Mouse (Mus musculus): ENCODE results near the gene Rbm15b. TPM values are rescaled to one million over a fixed set of nuclear protein-coding genes. Genes with fewer than 3 reads are reported as not detected.

Gene Rbm15b
- 10 to 100 TPM; 12.1 to 14.9 TPM for total RNA-seq (2021)
- long read RNA-seq, experiment 1, full-length matches to known transcripts = 28 of 28 reads
- long read RNA-seq, experiment 1, partial matches to known transcripts = 0 of 28 reads
- long read RNA-seq, experiment 1, other reads (novel, unspliced or antisense) = 0 of 28 reads
- long read RNA-seq, experiment 2, full-length matches to known transcripts = 24 of 24 reads
- long read RNA-seq, experiment 2, partial matches to known transcripts = 0 of 24 reads
- long read RNA-seq, experiment 2, other reads (novel, unspliced or antisense) = 0 of 24 reads

DNA sequence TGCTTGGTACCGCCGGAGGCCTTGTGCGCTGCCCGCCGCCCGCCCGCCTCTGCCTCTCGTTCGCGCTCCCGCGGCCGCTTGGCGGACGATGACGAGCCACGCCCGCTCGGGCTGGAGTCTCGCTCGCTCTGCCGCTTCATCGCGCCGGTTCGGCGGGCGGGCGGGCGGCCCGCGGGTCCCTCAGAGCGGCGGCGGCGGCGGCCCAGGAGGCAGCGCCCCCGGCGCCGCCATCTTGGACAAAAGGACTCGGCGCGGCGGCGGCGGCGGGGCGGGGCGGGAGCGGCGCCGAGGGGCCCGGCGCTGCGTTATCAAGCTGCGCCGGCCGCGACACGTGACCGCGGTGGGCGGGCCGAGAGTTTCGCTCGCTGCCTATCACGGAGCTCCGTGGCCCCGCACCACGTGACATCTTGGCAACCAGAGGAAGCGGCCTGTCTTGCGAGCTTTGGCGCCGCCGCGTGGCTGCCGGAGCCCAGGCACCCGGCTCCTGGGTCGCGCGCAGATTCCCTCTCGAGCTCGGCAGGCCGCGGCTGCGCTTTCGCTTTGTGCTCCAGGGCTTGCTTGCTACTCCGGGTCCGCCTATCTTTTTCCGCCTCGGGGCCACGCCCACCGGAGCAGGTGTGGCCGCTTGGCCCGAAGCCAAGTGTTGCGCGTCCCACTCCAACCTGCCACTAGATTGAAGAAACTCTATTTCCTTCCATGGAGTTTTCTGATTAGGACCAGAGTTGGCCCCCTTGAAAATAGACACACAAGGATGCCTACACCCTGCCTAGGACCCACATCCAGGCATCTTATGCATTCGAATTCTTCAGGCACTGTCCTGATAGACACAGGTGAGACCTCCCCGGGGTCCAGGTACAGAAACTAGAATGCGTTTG is at the start of gene Rbm15b:
Rbm15b (minus strand) TSS at position 601 of the 875 bp plus-strand sequence.
- peak; percentile 98 for DNase-seq

DNA sequence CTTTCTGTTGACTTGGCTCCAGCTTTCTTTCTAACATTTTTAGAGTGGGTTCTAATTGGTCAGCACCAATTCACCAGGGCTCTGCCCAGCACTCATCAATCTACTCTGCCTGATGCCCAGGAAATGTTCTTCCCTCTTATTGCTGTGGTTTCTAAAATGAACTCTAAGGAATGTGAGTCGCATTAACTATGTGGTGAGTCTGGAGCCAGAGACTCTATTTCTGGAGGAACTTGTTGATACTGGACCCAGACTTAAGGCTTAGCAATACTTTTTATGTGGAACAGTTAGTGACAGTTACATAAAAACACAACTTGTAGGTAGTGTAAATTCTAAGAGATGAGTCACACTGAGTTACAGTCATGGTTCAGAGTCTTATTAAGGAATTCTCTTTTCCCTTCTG is 47.8 kb upstream of the Rbm15b start:
- no peak for DNase-seq

GRCm38 (mm10) chr9:106914878-106915277 is 27.6 kb upstream of the Rbm15b start:
- DNase-seq = no peak

DNA sequence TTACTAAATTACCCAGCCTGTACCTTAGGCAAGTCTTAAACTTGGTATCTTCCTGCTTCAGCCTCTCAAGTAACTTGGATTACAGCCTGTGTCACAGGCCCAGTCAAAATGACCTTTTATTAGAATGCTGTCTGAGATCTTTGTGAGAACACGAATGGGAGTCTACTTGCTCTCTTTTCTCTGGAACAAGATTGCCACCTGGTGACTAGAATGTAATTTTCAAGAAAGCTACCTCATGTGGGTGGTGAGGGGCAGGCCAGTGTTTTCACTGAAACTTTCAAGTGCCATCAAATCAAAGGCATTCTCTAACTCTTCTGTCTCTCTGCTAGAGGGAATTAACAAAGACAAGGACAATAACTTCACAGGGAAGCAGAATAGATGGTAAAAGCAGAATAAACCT is 26.5 kb upstream of the Rbm15b start:
- no peak for DNase-seq

DNA sequence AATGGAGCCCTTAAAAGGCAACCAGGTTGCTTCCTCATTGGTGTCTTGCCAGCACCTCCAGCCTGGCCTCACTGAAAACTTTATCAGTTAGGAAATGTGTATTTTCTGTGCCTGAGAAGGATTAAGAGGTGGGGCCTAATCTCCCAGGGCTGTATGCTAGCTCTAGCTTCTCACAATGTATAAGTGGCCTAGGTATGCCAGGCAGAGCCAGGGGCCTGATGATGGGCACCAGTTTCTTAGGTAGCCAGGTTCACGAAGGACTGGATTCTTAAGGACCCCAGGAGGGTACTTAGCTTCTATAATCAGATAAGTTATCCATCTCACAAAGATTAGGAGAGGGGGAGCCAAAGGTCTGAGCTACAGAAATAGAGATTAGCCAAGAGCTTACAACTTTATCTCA is 24.4 kb upstream of the Rbm15b start:
- DNase-seq = no peak

DNA sequence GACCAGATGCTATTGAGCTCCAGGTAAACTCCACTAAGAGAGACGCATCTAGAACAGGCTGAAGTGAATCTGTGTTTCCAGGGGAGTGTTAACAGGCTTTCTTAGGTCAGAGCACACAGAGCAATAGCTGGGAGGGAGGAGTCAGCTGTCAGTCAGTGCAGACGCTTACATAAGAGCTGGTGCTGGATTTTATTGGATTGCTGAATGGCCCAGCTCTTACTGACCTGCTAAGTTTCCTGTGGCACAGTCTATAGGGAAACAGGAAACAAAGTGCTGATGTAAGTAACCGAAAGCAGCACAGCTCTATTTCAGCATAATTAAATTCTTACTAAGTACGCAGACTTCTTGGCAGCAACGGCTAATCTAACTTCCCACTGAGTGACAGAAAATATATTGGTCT is 21.5 kb upstream of the Rbm15b start:
- no peak for DNase-seq

- no peak for DNase-seq
These were observed 20.9 kb upstream of the Rbm15b start for GRCm38 (mm10) chr9:106908174-106908573.

DNA sequence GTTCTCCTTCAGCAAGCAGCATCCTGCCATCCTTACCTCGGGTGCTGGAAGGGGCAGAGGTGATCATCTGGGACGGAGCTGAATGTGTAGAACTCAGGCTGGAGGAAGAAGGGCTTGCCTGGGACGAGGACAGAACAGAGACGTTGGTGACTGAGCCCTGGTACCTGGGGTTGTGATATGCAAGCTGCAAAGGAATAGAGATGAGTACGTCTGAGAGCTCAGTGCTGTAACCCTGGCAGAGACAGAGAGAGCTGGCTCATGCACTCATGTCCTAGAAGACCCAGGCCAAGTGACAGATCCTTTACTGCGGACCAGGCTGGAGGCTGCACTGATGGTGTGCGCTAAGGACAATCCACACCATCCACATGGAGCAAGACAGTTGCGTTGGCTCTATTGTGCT is 19.4 kb upstream of the Rbm15b start:
- DNase-seq = no peak

GRCm38 (mm10) chr9:106903791-106904134 is 16.5 kb upstream of the Rbm15b start:
- DNase-seq = no peak

- DNase-seq = no peak
These were observed 16.0 kb upstream of the Rbm15b start for GRCm38 (mm10) chr9:106903099-106903790.

DNA sequence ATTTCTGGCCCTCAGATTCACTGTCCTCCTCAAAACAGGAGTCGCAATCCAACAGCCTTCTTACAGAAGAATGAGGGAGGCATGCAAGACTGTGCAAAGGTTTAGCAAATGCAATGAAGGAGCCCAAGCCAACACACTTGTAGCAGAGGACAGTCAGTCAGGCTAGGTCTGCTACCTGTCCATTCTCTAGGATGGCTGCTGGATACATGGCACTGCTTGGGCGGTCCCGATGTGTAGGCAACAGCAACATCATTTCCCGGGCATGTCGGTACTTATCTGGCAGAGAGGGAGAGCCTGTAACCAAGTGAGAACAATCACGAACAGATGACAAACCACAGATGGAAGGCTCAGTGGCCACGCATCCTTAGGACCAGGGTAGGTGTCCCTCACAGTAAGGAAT is 14.4 kb upstream of the Rbm15b start:
- DNase-seq = no peak

GRCm38 (mm10) chr9:106898901-106899300 is 11.7 kb upstream of the Rbm15b start:
- DNase-seq = no peak

DNA sequence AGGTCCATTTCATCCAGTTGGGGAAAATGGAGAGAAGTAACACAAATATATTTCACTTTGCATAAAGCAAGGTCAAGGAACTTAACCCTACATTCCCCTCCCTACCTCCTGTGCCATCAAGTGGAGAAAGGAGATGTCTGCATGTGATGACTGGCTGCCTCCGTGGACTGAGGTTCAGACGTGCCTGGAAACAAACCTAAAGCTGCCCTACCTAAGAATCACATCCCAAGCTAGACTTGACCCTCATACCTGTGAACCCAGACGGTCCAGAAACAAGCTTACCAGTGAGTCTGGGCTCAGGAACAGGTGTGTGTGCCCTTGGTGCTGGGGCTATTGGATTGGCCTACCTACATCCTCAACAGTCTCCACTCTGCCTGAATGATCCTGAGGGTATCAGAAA is 6.1 kb upstream of the Rbm15b start:
- no peak for DNase-seq

GRCm38 (mm10) chr9:106892552-106892875 is 5.3 kb upstream of the Rbm15b start:
- DNase-seq = peak; percentile 55

GRCm38 (mm10) chr9:106891829-106892551 is 4.8 kb upstream of the Rbm15b start, which contains the start of gene Manf:
TSS of gene Manf (minus strand) at chr9:106891979.
- peak; percentile 89 for DNase-seq

DNA sequence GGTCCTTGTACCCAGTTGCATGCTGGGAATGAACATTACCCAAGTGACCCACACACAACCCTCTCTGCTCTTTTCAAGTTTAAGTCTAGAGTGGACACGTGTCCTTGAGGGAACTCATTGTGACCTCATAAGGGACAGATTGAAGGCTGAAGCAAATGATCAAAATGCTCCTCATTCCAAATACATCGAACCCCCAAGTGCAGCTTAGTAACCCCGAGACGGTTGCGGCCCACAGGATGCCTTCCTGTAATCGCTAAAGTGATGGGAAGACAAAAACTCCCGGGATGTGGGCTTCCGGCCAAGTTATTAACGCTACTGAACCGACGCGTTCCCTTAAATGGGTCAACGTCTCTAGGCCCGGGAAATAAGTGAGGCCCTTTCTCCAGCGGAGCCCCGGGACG is 4.1 kb upstream of the Rbm15b start:
- no peak for DNase-seq

GRCm38 (mm10) chr9:106890496-106891240 is 3.4 kb upstream of the Rbm15b start:
- no peak for DNase-seq

DNA sequence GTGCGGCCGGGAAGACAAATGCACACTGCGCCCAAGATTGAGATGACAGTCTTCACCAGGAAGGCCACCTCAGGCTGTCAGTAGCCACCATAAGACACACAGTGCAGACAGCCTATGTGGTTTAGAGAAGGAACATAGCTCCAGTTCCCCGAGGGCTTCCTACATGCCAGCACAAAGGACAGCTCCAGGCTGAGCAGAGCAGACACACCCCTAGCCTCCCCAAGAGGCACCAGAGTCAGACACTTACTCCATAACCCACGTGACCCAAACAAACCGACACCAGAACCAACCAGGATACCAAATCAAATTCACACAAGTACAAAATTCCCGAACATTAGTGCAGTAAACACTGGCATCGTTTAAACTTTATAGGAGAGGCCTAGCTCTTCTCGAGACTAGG is 2.1 kb upstream of the Rbm15b start:
- DNase-seq = no peak

GRCm38 (mm10) chr9:106888346-106888745 is 1.1 kb upstream of the Rbm15b start:
- DNase-seq = no peak

DNA sequence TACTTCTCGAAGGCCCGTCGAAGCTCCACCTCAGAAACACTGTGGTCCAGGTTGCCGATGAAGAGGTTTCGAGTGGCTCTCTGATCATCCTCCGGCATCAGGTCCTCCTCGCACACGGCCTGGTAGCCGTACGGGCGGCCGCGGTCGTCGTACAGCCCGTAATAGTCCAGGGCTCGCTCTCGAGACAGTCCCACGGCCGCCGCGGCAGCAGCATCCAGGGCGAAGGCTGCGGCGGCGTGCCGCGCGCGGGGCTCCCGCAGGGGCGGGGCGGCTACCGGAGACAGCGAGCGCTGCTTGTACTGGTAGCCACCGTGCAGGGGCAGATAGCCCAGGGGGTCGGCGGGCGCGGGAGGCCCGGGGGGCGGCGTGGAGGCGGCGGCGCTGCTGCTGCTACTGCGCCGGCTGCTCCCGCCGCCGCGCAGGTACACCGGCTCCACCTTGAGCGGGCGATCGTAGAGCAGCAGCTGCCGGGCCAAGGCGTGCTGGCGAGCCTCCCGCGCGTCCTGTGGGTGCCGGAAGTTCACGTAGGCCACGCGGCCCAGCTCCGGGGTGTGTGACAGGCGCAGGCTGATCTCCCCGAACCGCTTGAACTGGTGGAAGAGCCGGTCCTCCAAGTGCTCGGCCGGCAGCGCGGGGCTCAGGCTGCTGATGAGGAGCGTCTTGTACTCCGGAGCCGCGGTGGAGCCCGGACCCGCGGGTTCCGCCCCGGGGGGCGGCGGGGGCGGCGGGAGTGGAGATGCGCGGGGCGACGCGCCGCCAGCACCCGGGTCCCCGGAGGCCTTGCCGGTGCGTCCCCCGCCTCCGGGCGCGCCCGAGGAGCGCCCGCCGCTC is 1.1 kb downstream of the Rbm15b start:
- DNase-seq = peak; percentile 56
